Mouse (Mus musculus) heart, adult 2 months (tissue): ENCODE measurements around the gene Sox2. TPM values are rescaled to one million over a fixed set of nuclear protein-coding genes. Genes with fewer than 3 reads are reported as not detected.

Experiments used
- DNase-seq, 2 experiments: peaks; one replicate each; pipeline ENCODE4 v3.0.0; 2021
- H3K27ac ChIP-seq: fragments of 200-600 bp; 2 replicates; pipeline ENCODE4 v1.8.1; 2022
- H3K27me3 ChIP-seq: fragments of 200-500 bp; 2 replicates; pipeline ENCODE4 v1.6.1; 2012; ENCODE audit warnings: mild to moderate bottlenecking, low read length, inconsistent platforms, mixed read lengths; ENCODE audit not compliant: control insufficient read depth, insufficient read depth
- H3K36me3 ChIP-seq: fragments of 200-500 bp; 2 replicates; pipeline ENCODE4 v1.6.1; 2012; ENCODE audit warnings: low read length, inconsistent platforms; ENCODE audit not compliant: control insufficient read depth, insufficient read depth
- H3K4me1 ChIP-seq: fragments of 200-500 bp; 2 replicates; pipeline ENCODE4 v1.6.1; 2011; ENCODE audit warnings: low read length; ENCODE audit not compliant: control insufficient read depth, insufficient read depth
- H3K4me3 ChIP-seq: fragments of 200-600 bp; 2 replicates; pipeline ENCODE4 v1.8.1; 2022
- H3K79me2 ChIP-seq: fragments of 200-500 bp; replicated peaks from 2 replicates; pipeline ENCODE4 v1.6.1; 2012; ENCODE audit warnings: mild to moderate bottlenecking, inconsistent platforms, low read length, moderate library complexity, mixed read lengths; ENCODE audit not compliant: control insufficient read depth, insufficient read depth
- H3K9ac ChIP-seq: fragments of 200-500 bp; 2 replicates; pipeline ENCODE4 v1.6.1; 2012; ENCODE audit warnings: low read depth, mild to moderate bottlenecking, control low read depth, inconsistent platforms, low read length, mixed read lengths
- CTCF ChIP-seq: fragments of 200-600 bp; IDR thresholded peaks from 2 replicates; pipeline ENCODE4 v1.8.1; 2022; ENCODE audit warnings: antibody characterized with exemption, mild to moderate bottlenecking, moderate library complexity
- EP300 ChIP-seq: fragments of 200-500 bp; IDR thresholded peaks from 2 replicates; pipeline ENCODE4 v1.6.1; 2011; ENCODE audit warnings: low read depth, low read length, control low read depth; ENCODE audit not compliant: insufficient read depth
- POLR2A ChIP-seq: fragments of 200-500 bp; IDR thresholded peaks from 2 replicates; pipeline ENCODE4 v1.6.1; 2011; ENCODE audit warnings: mild to moderate bottlenecking, low read depth, low read length, control low read depth; ENCODE audit not compliant: insufficient read depth
- WGBS: fragments of 180-500 bp; shearing (Covaris S2); methylation state at CpG from one replicate; pipeline ENCODE4 v1.1.7; 2018; 5-methylcytosine and 5-hydroxymethylcytosine counted together
- intact Hi-C: fragments of 180-260 bp; cut with DNase I; formaldehyde crosslinking; loops from one replicate; pipeline ENCODE4 v1.15.1; 2025
- microRNA-seq, 2 experiments: library from miRNA; unstranded; fragments of <30 nt; microRNA quantifications; one replicate each; pipeline ENCODE4 v1.2.0; 2021
- polyA plus RNA-seq: library from polyadenylated mRNA; depleted of rRNA; stranded (reverse); fragments of >200 nt; gene quantifications from 2 replicates; pipeline ENCODE4 v1.2.3, GENCODE M21; 2012
- total RNA-seq, 2 experiments: library from RNA; stranded (reverse); gene quantifications; 2 replicates each; pipeline ENCODE4 v1.2.3; 2021

The Sox2 gene
- total and polyA plus RNA-seq, 3 experiments: 0.66 TPM; not detected in 2

GRCm38 (mm10) chr3:34688072-34688471 lies 37.9 kb downstream of the Sox2 start:
- no peak overlapping the region for H3K9ac ChIP-seq
- H3K4me3 ChIP-seq: no peak overlapping the region
- no peaks in the 10 kb centered on the region; the same call in 1 of the 2 replicates for H3K27me3 ChIP-seq
- no peak overlapping the region for H3K27ac ChIP-seq
- TF ChIP-seq CTCF (no peak), EP300 (no peak)
- no peak for DNase-seq
- no peaks in the 10 kb centered on the region for H3K4me1 ChIP-seq
- H3K36me3 ChIP-seq: no peaks in the 10 kb centered on the region
- no peaks in the 10 kb centered on the region for H3K79me2 ChIP-seq
- intact Hi-C loops: no loop called here
- 76% methylated on average over 6 of the region's 6 CpGs for WGBS

- no peak for DNase-seq
- H3K79me2 ChIP-seq: no peaks in the 10 kb centered on the region
- H3K4me1 ChIP-seq: no peaks in the 10 kb centered on the region
- no peak for TF ChIP-seq POLR2A
- no peak for TF ChIP-seq CTCF
- TF ChIP-seq EP300: no peak
- H3K4me3 ChIP-seq: no peak overlapping the region
- no peak overlapping the region for H3K9ac ChIP-seq
- H3K27ac ChIP-seq: no peak overlapping the region
- WGBS: 10% methylated on average over 20 of the region's 20 CpGs
- intact Hi-C loops: no loop called here
- H3K36me3 ChIP-seq: no peaks in the 10 kb centered on the region
- no peaks in the 10 kb centered on the region; the same call in 1 of the 2 replicates for H3K27me3 ChIP-seq
These were observed 41.6 kb downstream of the Sox2 start for GRCm38 (mm10) chr3:34691703-34692393.

- Histone ChIP-seq H3K9ac (no peak overlapping the region), H3K27ac (no peak overlapping the region), H3K4me1 (no peaks in the 10 kb centered on the region), H3K79me2 (no peaks in the 10 kb centered on the region), H3K4me3 (no peak overlapping the region), H3K27me3 (no peaks in the 10 kb centered on the region; the same call in 1 of the 2 replicates), H3K36me3 (no peaks in the 10 kb centered on the region)
- DNase-seq: no peak
- TF ChIP-seq EP300: no peak
- no peak for TF ChIP-seq CTCF
- TF ChIP-seq POLR2A: no peak
- WGBS: 22% methylated on average over 15 of the region's 15 CpGs
- intact Hi-C loops: no loop called here
These were observed 42.2 kb downstream of the Sox2 start for GRCm38 (mm10) chr3:34692394-34692745.

Small RNA genes within 50 kb of the gene (microRNA-seq; reads per million reads assigned to microRNA genes)
- gene Mir1897: 0 reads per million in 2 experiments
